12 mouse cellular contexts compared by ENCODE assay signal in the genomic region with DNA sequence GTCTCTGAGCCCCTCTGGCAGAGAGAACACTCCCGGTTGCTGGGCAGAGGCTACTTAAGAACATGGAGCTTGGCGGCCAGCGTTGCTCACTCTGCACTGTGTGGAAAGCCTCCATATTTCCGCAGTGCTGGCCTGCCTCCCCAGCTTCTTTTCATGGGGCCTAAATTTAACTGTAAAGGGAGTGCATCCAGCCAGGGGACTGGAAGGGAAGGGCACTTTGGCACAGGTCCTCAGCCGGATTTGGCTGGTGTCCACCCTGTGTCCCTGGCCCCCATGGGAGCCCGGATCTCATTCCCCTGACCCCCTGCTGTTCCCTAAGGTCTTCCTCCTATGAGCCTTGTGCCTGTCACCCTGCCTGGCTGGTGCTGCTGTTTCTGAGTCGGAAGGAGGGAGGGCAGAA. TPM values are rescaled to one million over a fixed set of nuclear protein-coding genes. Genes with fewer than 3 reads are reported as not detected.
DNase-seq lines count a peak whose midpoint lies in the region.
"Had no signal": no experiment of that assay in that cellular context is flagged by ENCODE, and none has a peak within 500 bp of the region (broad histone marks: within the 10 kb centered on the region; RNA-seq: fewer than 3 reads in every experiment).

No protein-coding gene starts in this region.

- intact Hi-C loops in heart, postnatal 36 days (cut with DNase I): no loop called here

- peak; percentile 73 for DNase-seq in cerebellum, adult 11 months
- DNase-seq in cerebellum, postnatal 4 days (ENCODE audit: low spot score in 2 of 2): no peak
- DNase-seq in kidney, postnatal 36 days: peak; percentile 55 to 65
- DNase-seq in kidney, adult 11 months: no peak
- peak; percentile 70 to 86 for DNase-seq in gastrocnemius, adult 8-10 months (ENCODE audit: low spot score in 2 of 2)
- DNase-seq in heart, postnatal 36 days: peak; percentile 47 to 48
- DNase-seq in natural killer cell, adult 2 months (ENCODE audit: low spot score in 2 of 2): no peak
- DNase-seq in lung, adult 18-20 months: no peak
- DNase-seq: liver, postnatal 0 days had no signal

RNA-seq across cellular contexts. Expression of gene Hpn, which starts 3.4 kb away (rescaled TPM):
- 10 to 100 TPM; 15.2 to 21.0 (median 17.7) TPM for total RNA-seq in gastrocnemius, adult 8-10 months (2022)
- total RNA-seq in heart, postnatal 36 days (2021): 1 to 10 TPM; 1.9 to 3.9 TPM

RNA-seq across cellular contexts. Expression of gene Scn1b, which starts 8.3 kb away (rescaled TPM):
- 1,000 to 10,000 TPM in 1 of 4 experiments, 100 to 1,000 TPM in 3; 780 to 1,106 (median 929) TPM for total RNA-seq in gastrocnemius, adult 8-10 months (2022)
- total RNA-seq in heart, postnatal 36 days (2021): 10 to 100 TPM; 29.2 to 29.5 TPM

RNA-seq across cellular contexts. Expression of gene Gramd1a, which starts 37.2 kb away (rescaled TPM):
- 10 to 100 TPM; 30.7 to 40.2 (median 33.3) TPM for total RNA-seq in gastrocnemius, adult 8-10 months (2022)
- 10 to 100 TPM; 33.6 to 37.9 TPM for total RNA-seq in heart, postnatal 36 days (2021)

RNA-seq across cellular contexts. Expression of gene Fxyd3, which starts 42.0 kb away (rescaled TPM):
- total RNA-seq in gastrocnemius, adult 8-10 months (2022): 1 to 10 TPM in 2 of 4 experiments, under 1 TPM in 2; 0.77 to 1.3 (median 0.92) TPM
- total RNA-seq in heart, postnatal 36 days (2021): 1 to 10 TPM; 1.1 to 2.3 TPM
- total RNA-seq: hematopoietic stem cell, adult 5-6 weeks; left cerebral cortex, postnatal 25 days; megakaryocyte progenitor cell, adult 5-6 weeks had no signal

RNA-seq across cellular contexts. Expression of gene Lgi4, which starts 59.3 kb away (rescaled TPM):
- total RNA-seq in gastrocnemius, adult 8-10 months (2022): 1 to 10 TPM; 1.4 to 3.5 (median 2.3) TPM
- total RNA-seq in heart, postnatal 36 days (2021): 1 to 10 TPM; 3.6 to 5.2 TPM
- total RNA-seq: hematopoietic stem cell, adult 5-6 weeks had no signal

Comparison
In these comparisons a context has a peak if more than half of its experiments do, and no peak if none do; other contexts are left out.
1. DNase-seq: peak in cerebellum, adult 11 months (single experiment), kidney, postnatal 36 days (2 of 2), gastrocnemius, adult 8-10 months (2 of 2) and heart, postnatal 36 days (2 of 2); none in cerebellum, postnatal 4 days (0 of 2), kidney, adult 11 months (single experiment), natural killer cell, adult 2 months (0 of 2) and lung, adult 18-20 months (0 of 2).
2. RNA of gene Scn1b, which starts 8.3 kb away (total RNA-seq): 780 to 1,106 TPM in gastrocnemius, adult 8-10 months; 29.2 to 29.5 TPM in heart, postnatal 36 days; every median in the first group is over 10 times any median in the second.